Mouse (Mus musculus) hindbrain, postnatal 0 days (tissue): Measurements from ENCODE around the gene Gm20388. TPM values are rescaled to one million over a fixed set of nuclear protein-coding genes. Genes with fewer than 3 reads are reported as not detected.

ENCODE experiments used
- ATAC-seq: fragments of 200-750 bp; cut with Nextera tagmentation; 2 replicates; pipeline ENCODE4 v1.8.0; 2017; ENCODE audit warnings: mild to moderate bottlenecking, moderate TSS enrichment, moderate library complexity
- DNase-seq: peaks from one replicate; pipeline ENCODE4 v3.0.0-alpha.2; 2015; ENCODE audit warnings: low spot score
- H3K27ac ChIP-seq: fragments of 300-500 bp; sonication (generic); 2 replicates; pipeline ENCODE4 v1.5.1; 2014; ENCODE audit warnings: mild to moderate bottlenecking
- H3K27me3 ChIP-seq: fragments of 300-500 bp; sonication (generic); 2 replicates; pipeline ENCODE4 v1.6.1; 2014; ENCODE audit warnings: low read length, mixed read lengths; ENCODE audit not compliant: insufficient read depth
- H3K36me3 ChIP-seq: fragments of 300-500 bp; sonication (generic); 2 replicates; pipeline ENCODE4 v1.6.1; 2014; ENCODE audit warnings: low read length, mixed read lengths; ENCODE audit not compliant: insufficient read depth
- H3K4me1 ChIP-seq: fragments of 300-500 bp; sonication (generic); 2 replicates; pipeline ENCODE4 v1.6.1; 2014; ENCODE audit warnings: antibody characterized with exemption, low read length, mixed read lengths; ENCODE audit not compliant: insufficient read depth
- H3K4me2 ChIP-seq: fragments of 300-500 bp; sonication (generic); 2 replicates; pipeline ENCODE4 v1.6.1; 2014; ENCODE audit warnings: low read depth, mild to moderate bottlenecking, low read length, moderate library complexity, mixed read lengths
- H3K4me3 ChIP-seq: fragments of 300-500 bp; sonication (generic); 2 replicates; pipeline ENCODE4 v1.5.1; 2014; ENCODE audit warnings: low read length
- H3K9ac ChIP-seq: fragments of 300-500 bp; sonication (generic); replicated peaks from 2 replicates; pipeline ENCODE4 v1.6.1; 2014; ENCODE audit warnings: mild to moderate bottlenecking, low read length, moderate library complexity, mixed read lengths
- H3K9me3 ChIP-seq: fragments of 300-500 bp; sonication (generic); 2 replicates; pipeline ENCODE4 v1.6.1; 2016; ENCODE audit warnings: low read length, mixed read lengths
- CTCF ChIP-seq: IDR thresholded peaks from 2 replicates; pipeline ENCODE4 v1.5.1; 2016; ENCODE audit warnings: antibody characterized with exemption, control low read depth, low read depth
- WGBS: fragments of 180-500 bp; shearing (Covaris S2); extraction: QIAGEN DNeasy Blood & Tissue Kit; methylation state at CpG from one replicate; pipeline ENCODE4 v1.1.7; 2014; 5-methylcytosine and 5-hydroxymethylcytosine counted together
- polyA plus RNA-seq: library from polyadenylated mRNA; unstranded; fragments of >200 nt; fragmentation: Nextera tagmentation; extraction: Ambion mirVana; gene quantifications from 2 replicates; pipeline ENCODE4 v1.2.1, GENCODE M21; 2015
- total RNA-seq: library from RNA; depleted of rRNA; stranded (reverse); fragments of >200 nt; gene quantifications from 2 replicates; pipeline ENCODE4 v1.2.3, GENCODE M21; 2014

Gene Gm20388
- total and polyA plus RNA-seq, 2 experiments from 2014 or later = 71.3 TPM; not detected in 1

DNA sequence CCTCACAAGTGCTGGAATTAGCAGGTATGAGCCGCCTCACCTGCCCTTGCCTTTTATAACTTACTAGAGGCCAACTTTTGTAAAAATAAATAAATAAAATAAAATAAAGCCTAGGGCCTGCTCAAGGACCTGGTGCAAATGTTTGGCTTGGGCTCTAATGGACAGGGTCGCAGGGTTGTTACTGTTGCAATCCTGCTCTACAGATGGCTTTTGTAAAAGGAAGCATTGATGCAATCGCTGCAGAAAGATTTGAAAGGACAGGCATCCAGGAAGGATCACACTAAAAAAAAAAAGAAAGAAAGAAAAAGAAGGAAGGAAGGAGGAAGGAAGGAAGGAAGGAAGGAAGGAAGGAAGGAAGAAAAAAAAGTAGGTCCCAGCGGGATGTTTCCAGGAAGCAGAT lies 3949.7 kb downstream of the Gm20388 start:
- no peak overlapping the region; the same call in 1 of the 2 replicates for H3K9ac ChIP-seq
- no peaks in the 10 kb centered on the region for H3K4me1 ChIP-seq
- WGBS = 80% methylated on average over 4 of the region's 4 CpGs
- no peaks in the 10 kb centered on the region for H3K9me3 ChIP-seq
- H3K4me2 ChIP-seq = peak overlapping the region; percentile 96
- H3K4me3 ChIP-seq = peak overlapping the region; percentile 93
- H3K27me3 ChIP-seq = no peaks in the 10 kb centered on the region
- ATAC-seq (no peak), DNase-seq (no peak)
- no peak for TF ChIP-seq CTCF
- H3K36me3 ChIP-seq = no peaks in the 10 kb centered on the region
- H3K27ac ChIP-seq = peak overlapping the region; percentile 84; the same call in 1 of the 2 replicates

DNA sequence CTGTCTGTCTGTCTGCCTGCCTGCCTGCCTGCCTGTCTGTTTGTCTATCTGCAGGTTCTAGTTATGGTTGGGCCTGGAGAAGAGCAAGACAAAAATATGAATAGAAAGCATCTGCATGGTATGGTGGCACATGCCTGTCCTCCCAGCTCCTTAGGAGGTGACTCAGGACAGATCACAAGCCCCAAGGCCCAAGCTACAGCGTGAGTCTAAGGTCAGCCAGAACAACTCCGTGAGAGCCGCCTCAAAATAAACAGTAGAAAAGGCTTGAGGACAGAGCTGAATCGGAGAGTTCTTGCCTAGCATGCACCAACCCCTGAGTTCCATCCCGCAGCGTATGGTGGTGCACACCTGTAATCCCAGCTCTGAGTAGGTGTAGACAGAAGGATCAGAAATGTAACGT lies 3955.1 kb downstream of the Gm20388 start:
- Histone ChIP-seq H3K27ac (no peak overlapping the region), H3K36me3 (no peaks in the 10 kb centered on the region), H3K4me3 (no peak overlapping the region), H3K4me1 (no peaks in the 10 kb centered on the region), H3K4me2 (no peak overlapping the region), H3K27me3 (no peaks in the 10 kb centered on the region), H3K9me3 (no peaks in the 10 kb centered on the region), H3K9ac (no peak overlapping the region)
- WGBS = 84% methylated on average over 7 of the region's 7 CpGs
- no peak for TF ChIP-seq CTCF
- ATAC-seq (no peak), DNase-seq (no peak)

DNA sequence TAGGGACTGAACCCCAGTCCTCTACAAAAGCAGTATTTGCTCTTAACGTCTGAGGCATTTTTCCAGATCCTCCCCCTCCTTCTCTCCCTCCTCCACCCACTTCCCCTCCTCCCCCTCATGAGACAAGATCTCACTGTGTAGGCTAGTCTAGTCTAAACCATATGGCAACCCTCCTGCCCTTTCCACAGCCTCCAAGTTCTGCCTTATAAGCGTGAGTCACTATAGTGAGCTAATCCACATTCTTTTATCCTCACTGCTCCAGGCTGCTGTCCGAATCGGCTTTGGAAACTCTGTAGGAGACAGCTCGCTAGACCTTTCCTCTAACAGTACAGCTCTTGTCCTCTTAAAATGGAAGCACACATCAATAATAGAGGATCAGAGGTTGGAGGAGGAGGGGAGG lies 3956.3 kb downstream of the Gm20388 start:
- TF ChIP-seq CTCF = no peak
- no peak overlapping the region for H3K9ac ChIP-seq
- no peak overlapping the region for H3K27ac ChIP-seq
- peak; percentile 61 for ATAC-seq
- no peaks in the 10 kb centered on the region for H3K36me3 ChIP-seq
- H3K27me3 ChIP-seq = no peaks in the 10 kb centered on the region
- 32% methylated on average over 5 of the region's 5 CpGs for WGBS
- DNase-seq = no peak
- H3K4me2 ChIP-seq = no peak overlapping the region
- H3K4me3 ChIP-seq = no peak overlapping the region
- H3K4me1 ChIP-seq = no peaks in the 10 kb centered on the region
- H3K9me3 ChIP-seq = no peaks in the 10 kb centered on the region

DNA sequence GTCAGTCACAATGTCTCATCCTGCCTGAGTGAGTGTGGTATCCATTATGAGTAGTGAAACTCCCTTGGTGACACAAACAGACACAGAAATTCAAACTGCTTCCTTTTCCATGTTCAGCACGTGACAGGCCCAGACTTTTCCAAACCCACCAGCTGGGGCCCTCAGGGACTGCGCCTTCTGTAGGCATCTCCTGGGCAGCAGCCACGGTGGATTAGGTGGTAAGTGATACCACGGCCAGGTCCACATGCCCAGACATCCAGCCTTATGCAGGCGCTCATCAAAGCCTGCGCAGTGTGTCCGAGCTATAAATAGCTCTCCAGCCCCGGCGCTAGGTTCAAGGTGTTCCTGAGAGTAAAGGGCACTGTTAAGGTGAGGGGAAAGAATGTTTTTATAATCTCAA lies 3961.4 kb downstream of the Gm20388 start:
- Histone ChIP-seq H3K36me3 (no peaks in the 10 kb centered on the region), H3K4me1 (no peaks in the 10 kb centered on the region), H3K27me3 (no peaks in the 10 kb centered on the region), H3K4me2 (no peak overlapping the region), H3K4me3 (no peak overlapping the region), H3K9ac (no peak overlapping the region), H3K9me3 (no peaks in the 10 kb centered on the region), H3K27ac (no peak overlapping the region)
- DNase-seq = no peak
- 79% methylated on average over 9 of the region's 9 CpGs for WGBS
- ATAC-seq = no peak
- no peak for TF ChIP-seq CTCF

DNA sequence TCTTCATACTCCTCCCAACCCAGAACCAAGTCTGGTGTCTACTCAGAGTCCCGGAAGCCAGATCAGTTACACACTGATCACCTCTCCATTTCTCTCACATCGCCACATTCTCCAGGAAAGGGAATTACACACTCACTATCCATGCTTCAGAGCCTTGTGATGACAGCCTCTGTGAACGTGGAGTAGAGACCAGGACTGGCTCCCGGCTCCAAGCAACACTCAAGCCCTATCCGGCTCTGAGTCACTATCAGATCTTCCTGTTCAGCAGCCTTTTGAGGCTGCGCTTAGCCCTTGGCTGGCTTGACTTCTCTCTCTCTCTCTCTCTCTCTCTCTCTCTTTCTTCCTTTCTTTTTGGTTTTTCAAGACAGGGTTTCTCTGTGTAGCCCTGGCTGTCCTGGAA lies 3962.7 kb downstream of the Gm20388 start:
- H3K9ac ChIP-seq = no peak overlapping the region
- WGBS = 84% methylated on average over 6 of the region's 6 CpGs

DNA sequence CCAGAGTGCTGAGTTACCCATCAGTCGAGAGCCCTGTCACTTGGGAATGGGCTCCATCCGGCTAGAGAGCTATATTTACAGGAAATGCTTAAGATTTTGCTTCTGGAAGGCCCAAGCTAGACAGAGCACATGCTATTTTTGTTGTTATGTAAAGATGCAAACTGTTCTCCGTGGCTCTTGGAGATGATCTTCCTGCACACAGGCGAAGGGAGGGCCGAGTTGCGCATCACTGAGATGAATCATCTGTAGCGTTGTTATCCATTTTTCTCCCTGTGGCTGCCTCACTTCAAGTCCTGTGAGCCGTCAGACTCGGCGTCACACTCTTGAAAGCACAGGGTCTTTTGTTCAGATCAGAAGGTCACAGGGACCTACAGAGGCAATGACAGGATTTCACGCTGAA lies 3963.7 kb downstream of the Gm20388 start:
- H3K36me3 ChIP-seq = no peaks in the 10 kb centered on the region
- H3K27ac ChIP-seq = no peak overlapping the region
- H3K27me3 ChIP-seq = no peaks in the 10 kb centered on the region
- H3K4me1 ChIP-seq = no peaks in the 10 kb centered on the region
- H3K9me3 ChIP-seq = no peaks in the 10 kb centered on the region
- DNase-seq (no peak), ATAC-seq (no peak)
- TF ChIP-seq CTCF = no peak
- H3K4me3 ChIP-seq = no peak overlapping the region
- WGBS = 78% methylated on average over 11 of the region's 11 CpGs
- no peak overlapping the region for H3K9ac ChIP-seq
- no peak overlapping the region for H3K4me2 ChIP-seq

More for the DNA sequence above, 3962.7 kb downstream of the Gm20388 start:
- no peaks in the 10 kb centered on the region for H3K9me3 ChIP-seq
- H3K4me1 ChIP-seq = no peaks in the 10 kb centered on the region
- ATAC-seq = no peak
- no peak overlapping the region for H3K27ac ChIP-seq
- no peak overlapping the region for H3K4me2 ChIP-seq
- no peak for TF ChIP-seq CTCF
- no peaks in the 10 kb centered on the region for H3K27me3 ChIP-seq
- H3K36me3 ChIP-seq = no peaks in the 10 kb centered on the region
- DNase-seq = no peak
- no peak overlapping the region for H3K4me3 ChIP-seq

DNA sequence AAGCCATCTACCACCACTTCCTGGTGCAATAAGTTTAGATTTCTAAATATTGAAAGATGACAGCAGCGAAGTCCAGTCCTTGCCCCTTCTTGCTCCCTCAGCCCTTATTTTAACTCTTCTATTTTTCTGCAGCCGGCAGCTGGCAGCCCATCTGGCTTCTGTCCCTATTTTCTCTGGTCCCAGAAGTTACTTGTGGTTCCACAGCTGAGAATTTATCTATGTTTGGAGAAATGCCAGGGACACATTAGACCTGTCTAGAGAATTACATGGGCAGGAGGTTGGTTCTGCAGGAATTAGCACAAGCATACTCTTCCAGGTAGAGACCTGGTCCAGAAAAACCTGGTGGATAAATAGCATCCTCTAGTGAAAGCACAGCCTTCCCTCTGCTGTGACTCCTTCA lies 3967.2 kb downstream of the Gm20388 start:
- H3K4me3 ChIP-seq = no peak overlapping the region
- no peak for ATAC-seq
- H3K36me3 ChIP-seq = no peaks in the 10 kb centered on the region
- H3K27me3 ChIP-seq = no peaks in the 10 kb centered on the region
- H3K27ac ChIP-seq = no peak overlapping the region
- DNase-seq = no peak
- TF ChIP-seq CTCF = no peak
- H3K9me3 ChIP-seq = no peaks in the 10 kb centered on the region
- H3K4me2 ChIP-seq = no peak overlapping the region
- WGBS = 72% methylated on average over 2 of the region's 2 CpGs
- H3K9ac ChIP-seq = no peak overlapping the region
- no peaks in the 10 kb centered on the region for H3K4me1 ChIP-seq
